Mouse (Mus musculus): ENCODE results near the gene Dock7. TPM values are rescaled to one million over a fixed set of nuclear protein-coding genes. Genes with fewer than 3 reads are reported as not detected.

The Dock7 gene
- total RNA-seq, 4 experiments from 2014 or later: 38.7 to 45.4 (median 42.1) TPM

DNA sequence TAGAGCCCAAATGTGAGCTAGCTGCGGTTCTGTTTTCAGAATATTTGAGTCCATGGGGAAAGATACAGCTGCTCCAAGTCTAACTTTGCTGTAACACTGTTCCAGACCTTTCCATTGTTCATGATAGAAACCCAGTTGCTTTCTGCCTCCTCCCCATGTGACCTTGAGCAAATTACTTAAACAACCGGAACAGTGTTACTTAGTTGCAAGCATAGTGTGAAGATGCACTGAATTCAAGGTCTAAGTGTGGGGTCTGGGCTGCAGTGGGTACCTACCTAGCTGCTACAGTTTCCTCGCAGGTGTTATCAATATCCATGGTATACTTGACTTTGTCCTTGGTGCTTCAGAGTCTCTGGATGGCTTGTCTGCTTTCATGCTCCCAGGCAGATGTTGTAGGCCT is 1.3 kb upstream of the Dock7 start:
- DNase-seq (ENCODE audit: low spot score in 2 of 2): no peak

DNA sequence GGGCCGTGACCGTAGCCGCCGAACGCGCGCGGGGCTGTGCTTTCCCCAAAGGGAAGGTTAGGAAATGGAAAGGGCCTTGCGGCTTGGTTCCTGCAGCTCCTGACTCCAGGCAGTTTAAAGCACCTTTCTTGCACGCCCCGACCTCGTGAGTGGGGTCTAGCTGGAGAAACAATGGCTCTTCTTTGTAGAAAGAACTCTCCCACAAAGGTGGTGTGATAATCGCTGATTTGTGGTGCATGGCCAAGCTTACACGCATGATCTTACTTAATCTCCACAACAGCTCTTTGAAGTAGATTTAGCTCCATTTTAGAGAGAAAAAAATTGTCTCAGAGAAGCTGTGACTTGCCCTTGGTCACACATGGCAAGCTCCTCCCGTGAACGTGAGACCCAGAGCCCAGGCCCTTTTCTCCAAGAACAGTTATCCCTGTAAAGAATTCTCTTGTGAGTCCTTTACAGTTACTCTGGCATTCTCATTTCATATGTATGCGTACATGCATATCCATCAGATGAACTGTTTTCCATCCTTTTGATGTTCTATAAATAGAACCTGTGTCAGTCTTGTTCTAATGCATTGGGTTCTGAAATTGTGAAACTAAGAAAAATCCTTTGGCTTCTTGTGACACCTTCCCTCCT is 524 bp upstream of the Dock7 start:
- DNase-seq (ENCODE audit: low spot score in 2 of 2): no peak

DNA sequence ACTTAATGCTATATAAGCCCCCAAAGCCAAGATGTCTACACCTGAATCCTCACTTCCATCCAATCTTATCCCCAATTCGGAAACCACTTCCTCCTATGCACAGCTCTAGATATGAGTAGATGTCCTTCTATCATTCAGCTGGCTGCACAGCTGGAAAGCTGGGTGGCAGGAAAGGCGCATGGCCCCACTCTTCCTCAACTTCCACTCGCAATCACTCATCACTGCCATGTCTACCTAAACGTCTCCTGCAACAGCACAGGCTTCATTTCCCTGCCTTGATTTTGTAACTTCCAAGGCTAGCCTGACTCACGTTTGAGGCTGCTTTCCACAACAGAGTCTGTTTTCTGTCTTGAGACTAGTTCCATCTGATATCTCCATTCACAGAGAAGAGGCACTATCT is 1.7 kb downstream of the Dock7 start:
- no peak for DNase-seq (ENCODE audit: low spot score in 2 of 2)

DNA sequence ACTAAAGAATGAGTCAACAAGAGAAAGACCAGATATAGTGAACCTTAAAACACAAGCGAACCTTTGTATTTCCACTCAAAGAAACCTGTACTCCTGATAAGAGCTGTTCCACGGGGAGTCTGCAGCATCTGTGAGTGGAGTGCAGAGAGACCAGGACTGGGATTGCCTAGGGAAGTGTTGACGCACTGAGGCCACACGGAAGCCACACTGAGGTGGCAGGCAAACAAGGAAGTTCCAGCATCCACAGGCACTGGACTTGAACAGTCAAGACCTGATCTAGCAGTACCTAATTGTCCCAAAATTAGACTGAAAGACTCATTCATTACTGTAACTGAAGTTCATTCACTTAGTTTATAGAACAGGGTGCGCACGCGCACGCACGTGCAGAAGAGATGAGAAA is 4.9 kb downstream of the Dock7 start:
- no peak for DNase-seq (ENCODE audit: low spot score in 2 of 2)

DNA sequence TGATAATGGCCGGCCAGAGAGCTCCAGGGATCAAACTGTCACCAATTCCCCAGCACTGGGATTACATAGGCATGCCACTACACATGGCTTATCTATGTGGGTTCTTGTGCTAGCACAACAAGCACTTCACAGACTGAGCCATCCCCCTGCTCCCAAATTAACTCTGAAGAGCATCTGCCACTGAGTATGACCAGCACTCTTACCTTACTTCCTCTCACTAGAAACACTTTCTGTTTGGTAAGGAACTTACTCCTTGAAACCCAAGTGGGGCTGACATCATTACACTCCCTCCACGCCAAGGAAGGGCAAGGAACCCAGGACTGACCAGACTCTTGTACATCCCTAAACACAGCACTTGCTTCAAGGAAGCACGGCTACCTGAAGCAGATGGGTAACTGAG is 9.0 kb downstream of the Dock7 start:
- no peak for DNase-seq (ENCODE audit: low spot score in 2 of 2)

DNA sequence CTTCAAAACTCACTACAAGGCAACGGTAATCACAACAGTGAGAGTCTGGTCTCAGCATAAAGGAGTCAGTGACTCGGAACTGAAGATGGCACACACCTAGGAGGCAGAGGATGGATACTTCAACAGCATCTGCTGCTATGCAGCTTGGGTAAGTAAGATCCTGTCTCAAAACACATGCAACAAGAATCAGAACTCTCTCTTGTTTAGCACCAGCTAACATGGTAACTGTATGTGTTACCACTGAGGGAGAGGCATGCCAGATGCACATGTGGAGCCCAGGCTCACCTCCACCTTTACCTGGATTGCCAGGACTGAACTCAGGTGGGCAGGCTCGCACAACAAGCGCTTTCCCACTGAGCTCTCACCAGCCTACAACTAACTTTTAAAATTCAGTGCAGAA is 11.9 kb downstream of the Dock7 start:
- DNase-seq (ENCODE audit: low spot score in 2 of 2): no peak

DNA sequence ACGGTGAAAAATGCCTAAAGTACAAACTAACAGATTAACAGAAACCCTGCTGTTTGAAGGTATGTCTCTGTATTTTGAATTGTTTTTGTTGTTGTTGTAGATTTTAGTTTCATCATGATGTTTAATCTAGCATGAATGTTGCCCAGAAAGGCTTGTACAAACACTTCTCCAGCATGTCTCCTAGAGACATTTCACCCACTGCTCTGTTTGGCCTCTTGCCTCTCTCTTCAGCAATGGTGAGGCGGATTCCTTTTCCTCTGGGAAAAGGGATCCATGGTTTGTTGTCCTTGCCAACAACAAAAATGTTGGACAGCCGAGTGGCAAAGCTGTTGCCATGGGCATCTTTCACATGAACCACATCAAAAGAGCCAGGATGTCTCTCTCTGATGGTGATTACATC is 17.9 kb downstream of the Dock7 start:
- no peak for DNase-seq (ENCODE audit: low spot score in 2 of 2)

DNA sequence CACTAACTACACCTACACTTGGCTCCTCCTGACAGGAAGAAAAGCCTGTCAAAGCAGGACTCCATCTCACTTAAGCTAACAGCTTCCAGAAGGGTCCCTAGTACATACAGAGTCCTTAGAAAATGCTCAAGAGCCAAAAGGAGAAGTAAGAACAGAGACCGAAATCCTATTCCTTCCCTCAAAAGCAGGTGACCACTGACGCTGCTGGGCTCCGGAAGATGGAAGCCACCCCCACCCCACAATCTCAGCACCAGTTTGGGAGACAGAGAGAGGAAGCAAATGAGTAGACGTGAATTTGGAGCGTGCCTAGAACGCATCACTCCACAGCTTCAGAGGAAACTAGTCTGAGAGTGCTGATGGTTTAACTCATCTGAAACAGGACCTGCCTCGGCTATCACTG is 20.0 kb downstream of the Dock7 start:
- DNase-seq (ENCODE audit: low spot score in 2 of 2): no peak

DNA sequence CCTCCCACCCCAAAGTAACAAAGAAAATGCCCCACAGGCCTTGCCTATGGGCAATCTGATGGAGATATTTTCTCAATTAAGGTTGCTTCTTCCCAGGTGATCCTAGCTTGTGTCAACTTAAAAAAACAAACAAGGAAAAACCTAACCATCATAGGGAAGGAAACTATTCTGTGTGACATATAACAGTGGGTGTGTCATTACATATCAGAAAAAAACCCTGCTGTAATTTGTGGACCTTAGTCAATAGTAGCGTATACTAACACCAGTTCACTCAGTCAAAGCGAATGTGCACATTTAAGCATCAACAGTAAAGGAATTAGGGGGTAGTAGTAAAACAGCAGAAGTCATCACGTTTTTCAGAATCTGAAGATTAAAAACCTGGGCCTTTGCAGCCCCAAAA is 28.9 kb downstream of the Dock7 start:
- DNase-seq (ENCODE audit: low spot score in 2 of 2): no peak

DNA sequence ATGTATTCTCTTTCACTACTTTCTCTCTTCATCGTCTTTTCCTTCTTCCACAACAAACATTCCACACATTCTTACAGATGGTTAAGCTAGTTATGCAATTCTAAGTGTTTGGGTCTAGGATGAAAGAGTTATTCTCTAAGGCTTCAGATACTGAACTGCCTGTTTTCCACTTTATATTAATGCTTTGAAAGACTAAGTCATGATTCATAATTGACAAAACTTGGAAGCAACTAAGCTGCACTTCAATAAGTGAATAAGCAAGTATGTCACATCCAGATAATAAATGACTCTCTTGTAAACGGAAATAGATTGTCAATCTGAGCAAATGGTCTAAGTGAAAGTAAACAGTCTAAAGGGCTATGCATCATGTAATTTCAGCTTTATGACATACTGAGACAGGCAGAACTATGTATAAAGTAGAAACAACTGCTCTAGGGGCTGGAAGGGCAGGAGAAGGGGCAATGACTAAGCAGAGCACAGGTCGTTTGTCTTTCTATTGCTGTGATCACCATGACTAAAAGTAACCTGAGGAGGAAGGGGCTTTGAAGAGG is 29.5 kb downstream of the Dock7 start:
- no peak for DNase-seq (ENCODE audit: low spot score in 2 of 2)

DNA sequence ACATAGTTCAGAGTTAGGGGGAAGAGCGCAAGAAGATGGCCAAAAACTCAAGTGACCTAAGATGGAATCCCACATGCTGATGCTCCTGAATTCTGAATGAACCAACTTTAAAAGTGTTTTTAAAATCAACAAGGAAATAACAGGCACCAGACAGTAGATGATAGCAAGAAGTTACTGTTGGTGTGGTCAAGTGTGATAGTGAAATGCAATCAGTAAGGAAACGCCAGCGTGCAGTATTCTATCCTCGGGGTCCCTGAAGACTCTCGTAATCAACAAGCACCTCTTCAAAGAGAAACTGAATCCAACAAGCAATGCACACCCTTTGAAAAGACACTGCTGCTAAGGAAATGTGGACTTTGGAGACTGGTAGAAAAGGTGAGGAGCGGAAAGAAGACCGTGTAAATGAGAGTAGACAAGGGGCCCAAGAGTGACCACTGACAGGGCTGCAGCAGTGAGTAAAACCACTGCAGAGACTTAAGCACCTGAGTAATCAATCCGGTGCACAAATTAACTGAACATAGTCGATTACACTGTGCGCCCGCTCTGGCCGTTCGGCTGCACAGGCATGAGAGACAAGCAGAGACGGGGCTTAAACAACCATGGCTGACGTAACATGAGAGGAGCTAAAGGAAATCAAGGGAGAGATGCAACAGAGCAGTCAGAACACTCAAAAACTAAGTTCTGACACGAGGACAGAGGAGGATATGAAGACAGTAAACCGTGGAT is 32.8 kb downstream of the Dock7 start:
- no peak for DNase-seq (ENCODE audit: low spot score in 2 of 2)

DNA sequence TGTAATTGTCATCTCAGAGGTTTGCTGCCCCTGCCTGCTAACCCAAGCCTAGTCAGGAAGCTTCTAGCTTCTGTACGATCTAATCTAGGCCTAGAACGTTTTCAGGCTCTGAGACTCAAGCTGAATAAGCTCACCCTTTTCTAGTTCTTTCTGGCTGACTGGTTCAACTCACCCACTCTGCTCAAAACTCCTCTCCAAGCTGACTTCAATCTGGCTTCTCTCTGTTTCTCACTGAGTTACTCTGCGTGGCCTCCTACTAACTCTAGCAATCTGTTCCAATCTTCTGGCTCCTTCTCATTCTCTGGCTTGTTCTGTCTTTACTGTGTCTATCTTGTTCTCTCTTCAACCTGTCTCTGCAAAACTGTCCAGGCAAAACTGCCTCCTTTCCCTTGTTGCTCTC is 36.9 kb downstream of the Dock7 start:
- no peak for DNase-seq (ENCODE audit: low spot score in 2 of 2)

DNA sequence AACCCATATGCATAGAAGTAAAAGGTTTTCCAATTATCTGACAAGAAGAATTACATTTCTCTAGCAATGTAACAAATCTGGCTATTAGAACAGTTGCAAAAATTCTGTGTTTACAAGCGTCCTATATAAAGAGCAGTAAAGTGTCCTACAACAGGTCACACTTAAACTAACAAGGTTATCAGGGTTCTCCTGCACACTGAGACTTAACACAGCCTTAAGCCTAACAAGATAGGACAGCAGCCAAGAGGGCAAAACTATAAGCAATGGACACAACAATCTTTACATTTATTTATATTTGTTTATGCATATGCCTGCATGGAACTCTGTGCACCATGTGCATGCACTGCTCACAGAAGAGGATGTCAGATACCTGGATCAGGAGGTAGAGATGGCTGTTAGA is 39.5 kb downstream of the Dock7 start:
- DNase-seq (ENCODE audit: low spot score in 2 of 2): no peak

DNA sequence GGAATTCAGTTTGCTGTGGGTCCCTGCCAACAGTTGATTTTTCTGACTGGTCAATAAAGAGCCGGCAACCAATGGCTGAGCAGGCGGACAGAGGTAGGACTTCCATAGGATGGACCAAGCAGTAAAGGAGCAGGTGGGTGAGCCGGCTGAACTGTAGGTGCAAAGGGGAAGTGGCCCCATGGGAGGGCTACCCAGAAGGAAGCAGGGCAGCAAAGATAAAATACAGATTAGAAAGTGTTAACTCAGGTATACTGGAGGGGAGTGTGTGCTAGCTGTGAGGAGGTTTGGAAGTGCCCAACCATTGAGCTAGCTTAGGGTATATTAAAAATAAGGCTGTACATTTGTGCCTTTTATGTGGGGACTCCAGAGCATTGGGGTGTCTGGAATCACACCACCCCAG is 42.7 kb downstream of the Dock7 start:
- no peak for DNase-seq (ENCODE audit: low spot score in 2 of 2)

DNA sequence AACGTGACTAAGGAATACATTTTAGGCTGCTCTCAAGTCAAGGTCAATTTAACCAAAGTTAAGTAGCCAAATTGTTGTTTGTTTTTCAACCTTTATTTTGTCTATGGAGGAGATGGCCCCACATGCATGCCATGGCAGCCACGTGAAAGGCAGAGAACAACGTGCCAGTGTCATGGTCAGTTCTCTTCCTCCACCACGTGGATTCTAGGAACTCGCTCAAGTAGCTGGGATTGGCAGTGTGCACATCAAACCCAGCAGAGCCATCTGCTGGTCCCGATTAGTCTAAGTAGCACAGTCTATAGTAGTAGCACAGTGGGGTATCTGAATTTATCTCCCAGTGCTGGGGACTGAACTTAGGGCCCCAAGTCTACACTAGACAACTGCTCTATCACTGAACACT is 51.9 kb downstream of the Dock7 start:
- DNase-seq (ENCODE audit: low spot score in 2 of 2): no peak

DNA sequence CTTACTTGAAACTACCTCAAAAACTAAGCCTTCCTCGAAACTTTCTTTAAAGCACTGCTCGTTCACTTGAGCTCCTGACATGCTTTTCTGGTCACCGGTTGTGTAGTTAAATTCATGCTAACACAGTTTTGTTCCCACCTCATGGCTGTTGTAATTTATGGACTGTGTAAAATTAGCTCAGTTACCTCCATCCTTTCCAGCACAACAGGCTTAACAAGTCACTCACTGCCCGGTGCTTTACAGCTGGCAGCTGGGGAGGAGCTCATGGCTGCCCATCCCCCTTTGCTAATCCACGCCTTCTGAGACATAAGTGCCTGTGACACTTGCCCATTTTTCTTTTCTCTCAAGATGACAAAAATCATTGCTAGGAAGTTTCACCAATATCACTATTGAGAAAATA is 56.2 kb downstream of the Dock7 start:
- no peak for DNase-seq (ENCODE audit: low spot score in 2 of 2)

DNA sequence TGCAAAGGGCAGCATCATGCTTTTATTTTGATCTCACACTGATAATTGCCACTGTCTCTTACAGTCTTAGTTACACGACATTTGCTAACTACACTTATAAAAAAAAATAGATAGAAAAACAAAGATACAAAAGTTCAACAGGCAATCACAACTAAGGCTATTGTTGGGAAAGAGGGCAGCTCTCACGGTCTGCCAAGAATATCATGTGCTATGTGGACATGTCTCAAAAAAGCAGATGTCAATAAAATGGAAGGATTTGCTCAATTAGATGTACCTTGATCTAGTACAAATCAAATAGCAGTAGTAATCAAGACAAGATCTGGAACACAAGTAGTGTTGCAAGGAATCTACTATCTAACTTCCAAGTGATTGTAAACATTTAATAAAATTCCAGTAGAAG is 72.1 kb downstream of the Dock7 start:
- DNase-seq (ENCODE audit: low spot score in 2 of 2): no peak

DNA sequence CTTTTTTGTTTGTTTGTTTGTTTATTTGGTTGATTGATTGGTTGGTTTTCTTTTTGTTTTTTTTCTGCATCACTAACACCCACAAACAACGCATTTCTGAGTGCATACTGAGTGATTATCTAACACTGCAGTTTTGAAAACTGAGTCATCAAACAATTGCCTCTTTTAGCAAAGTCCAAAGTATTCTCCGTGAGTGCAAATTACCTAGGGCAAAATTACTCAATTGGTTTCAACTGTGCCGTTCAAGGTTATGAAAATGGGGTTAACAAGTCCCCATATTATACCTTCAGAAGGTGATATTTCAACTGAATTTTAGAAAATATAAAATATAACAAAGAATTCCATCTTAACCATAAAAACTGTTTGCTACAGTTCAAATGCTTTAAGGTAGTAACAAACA is 74.2 kb downstream of the Dock7 start:
- DNase-seq (ENCODE audit: low spot score in 2 of 2): no peak

DNA sequence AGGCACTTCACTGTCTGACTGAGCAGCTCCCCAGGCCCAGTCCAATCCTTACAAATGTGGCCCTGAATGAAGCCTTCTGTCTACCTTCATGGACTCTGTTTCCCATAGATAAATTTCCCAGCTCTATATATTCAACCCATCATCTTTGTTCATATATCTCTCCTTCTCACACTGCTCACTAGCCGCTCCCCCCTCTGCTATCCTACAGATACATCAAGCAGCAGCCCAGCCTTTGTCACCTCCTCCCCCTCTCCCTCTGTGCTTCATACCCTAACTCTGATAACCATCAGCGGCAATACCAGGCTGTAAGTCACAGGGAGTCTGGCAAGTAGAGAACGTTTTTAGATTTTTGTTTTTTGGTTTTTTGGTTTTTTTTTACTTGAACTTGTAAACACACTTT is 75.9 kb downstream of the Dock7 start:
- no peak for DNase-seq (ENCODE audit: low spot score in 2 of 2)

DNA sequence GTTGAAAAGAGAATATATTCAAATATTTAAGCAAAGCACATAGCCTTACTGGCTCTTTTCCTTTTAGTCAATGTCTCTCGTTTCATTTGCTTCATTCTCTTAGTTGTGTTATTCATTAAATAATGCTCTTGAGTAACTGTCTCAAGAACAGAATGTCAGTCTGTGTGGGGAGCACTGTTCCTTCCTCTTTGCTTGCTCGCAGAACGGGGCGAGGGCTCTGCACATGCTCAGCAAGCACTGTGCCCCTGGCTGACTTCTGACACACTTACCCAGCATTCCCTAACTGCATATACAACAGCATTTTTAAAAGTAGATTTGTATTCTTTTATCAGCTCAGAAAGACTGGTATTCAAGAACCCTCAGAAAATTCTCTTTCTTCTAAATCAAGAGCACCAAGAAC is 87.8 kb downstream of the Dock7 start:
- no peak for DNase-seq (ENCODE audit: low spot score in 2 of 2)

DNA sequence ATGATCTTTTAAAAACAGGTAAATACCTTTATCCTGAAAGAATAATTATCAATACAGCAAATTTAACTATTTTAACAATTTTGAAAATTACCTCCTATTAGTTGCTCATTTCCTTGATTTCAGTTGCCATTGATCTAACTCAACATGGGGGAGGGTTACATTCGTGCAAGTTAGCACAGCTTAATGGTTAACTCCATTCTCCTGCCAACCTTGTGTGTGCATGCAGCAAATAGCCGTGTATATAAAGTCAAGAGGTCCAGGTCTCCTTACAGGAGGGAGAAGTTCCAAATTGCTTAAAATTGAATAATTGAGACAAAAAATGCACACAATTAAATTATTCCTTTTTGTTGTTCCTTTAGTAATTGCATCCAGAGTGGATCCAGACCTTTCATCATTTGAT is 90.0 kb downstream of the Dock7 start, which contains the start of gene Angptl3:
TSS of gene Angptl3 (plus strand) at position 269 of the 400 bp plus-strand sequence.
- no peak for DNase-seq (ENCODE audit: low spot score in 2 of 2)

DNA sequence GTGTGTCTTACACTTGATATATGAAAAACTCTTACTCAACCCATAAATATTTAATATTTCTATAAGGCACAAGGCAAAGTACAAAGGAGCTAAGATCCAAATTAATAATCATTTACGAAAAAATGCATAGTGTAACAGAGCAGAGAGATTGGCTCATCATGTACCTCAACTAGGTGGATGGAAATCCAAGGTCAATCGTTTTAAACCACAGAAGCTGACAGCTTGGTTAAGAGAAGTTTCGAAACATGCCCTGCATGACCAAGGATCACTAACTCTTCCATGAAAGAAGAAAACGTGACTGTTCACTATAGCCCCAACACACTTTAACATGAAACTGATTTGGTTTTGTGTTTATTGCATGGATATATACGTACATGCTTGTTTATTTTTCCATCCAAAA is 92.3 kb downstream of the Dock7 start:
- no peak for DNase-seq (ENCODE audit: low spot score in 2 of 2)

DNA sequence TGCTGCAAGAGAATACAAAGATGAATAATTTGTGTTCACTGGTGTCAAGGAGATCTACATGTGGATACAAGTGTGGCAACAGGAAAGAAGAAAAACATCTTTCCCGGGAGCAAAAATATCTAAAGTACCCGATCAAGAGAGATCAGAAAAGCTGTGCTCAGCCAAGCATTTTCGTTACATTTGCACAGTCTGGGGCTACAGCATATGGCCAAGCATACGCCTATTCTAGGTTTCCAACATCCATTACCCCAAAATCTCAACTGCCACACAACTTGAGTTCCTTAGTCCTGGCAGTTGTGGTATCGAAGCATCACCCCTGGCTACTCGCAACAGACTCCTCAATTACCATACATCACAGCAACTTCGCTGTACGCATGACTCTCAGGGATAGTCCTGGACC is 98.5 kb downstream of the Dock7 start:
- DNase-seq (ENCODE audit: low spot score in 2 of 2): no peak
